Mouse (Mus musculus) cerebellum, adult 9-10 months (tissue): ENCODE data around the gene Syt14.
A peak's percentile ranks its signal among the peaks of the same experiment; 100 is the strongest.

Experiments used
- DNase-seq: peaks from one replicate; pipeline ENCODE4 v3.0.0; 2022

Gene Syt14

DNA sequence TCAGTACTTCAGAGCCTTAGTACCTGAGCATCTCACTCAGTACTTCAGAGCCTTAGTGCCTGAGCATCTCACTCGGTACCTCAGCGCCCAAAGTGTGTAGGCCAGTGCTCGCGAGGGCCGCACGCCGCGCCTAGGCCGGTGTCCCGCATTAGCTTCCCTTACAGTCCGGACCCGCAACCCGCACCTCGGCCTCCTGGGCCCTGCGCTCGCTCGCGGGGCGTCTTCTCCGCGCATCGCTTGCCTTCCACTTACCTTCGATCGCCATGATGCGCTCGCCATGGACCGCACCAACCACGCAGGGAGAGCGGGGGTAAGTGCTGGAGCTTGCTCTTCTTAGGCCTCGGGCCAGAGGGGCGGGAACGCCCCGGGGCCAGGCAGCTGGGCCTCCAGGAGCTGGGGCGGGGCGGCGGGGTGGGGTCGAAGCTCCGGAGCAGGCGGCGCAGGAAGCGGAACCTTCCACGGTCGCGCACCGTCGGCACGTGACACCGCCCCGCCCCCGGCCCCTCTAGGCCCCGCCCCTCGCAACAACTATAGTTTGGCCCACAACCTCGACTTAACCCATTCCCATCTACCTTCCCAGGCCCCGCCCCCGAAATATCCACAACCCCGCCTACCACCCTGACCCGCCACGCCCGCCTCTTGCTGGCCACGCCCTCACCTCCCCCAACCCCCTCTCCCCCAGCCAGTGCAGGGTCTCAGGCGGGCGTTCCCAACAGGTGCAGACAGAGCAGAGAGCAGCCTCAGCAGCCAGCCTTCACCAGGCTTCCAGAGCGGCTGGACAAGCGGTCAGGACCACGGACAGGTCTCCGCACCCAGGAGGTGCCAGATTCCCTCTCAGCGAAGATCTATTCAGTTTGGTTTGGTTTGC lies at the start of gene Syt14:
TSS of gene Syt14 (minus strand) at position 405 of the 868 bp plus-strand sequence.
- peak; percentile 75 for DNase-seq

DNA sequence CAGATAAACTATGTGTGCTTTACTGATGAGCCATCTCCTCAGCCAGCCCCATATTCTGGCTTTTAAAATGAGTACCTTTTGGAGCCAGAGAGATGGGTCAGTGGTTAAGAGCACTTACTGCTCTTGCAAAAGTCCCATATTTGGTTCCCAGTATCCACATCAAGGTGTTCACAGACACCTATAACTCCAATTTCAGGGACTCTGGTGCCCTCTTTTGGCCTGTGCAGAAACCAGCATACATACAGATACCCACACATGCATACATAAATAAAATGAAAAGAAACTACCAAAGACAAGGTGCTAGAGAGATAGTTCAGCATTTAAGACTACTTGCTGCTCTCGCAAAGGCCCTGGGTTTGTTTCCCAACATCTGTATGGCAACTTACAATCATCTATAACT lies 48.4 kb upstream of the Syt14 start:
- no peak for DNase-seq

DNA sequence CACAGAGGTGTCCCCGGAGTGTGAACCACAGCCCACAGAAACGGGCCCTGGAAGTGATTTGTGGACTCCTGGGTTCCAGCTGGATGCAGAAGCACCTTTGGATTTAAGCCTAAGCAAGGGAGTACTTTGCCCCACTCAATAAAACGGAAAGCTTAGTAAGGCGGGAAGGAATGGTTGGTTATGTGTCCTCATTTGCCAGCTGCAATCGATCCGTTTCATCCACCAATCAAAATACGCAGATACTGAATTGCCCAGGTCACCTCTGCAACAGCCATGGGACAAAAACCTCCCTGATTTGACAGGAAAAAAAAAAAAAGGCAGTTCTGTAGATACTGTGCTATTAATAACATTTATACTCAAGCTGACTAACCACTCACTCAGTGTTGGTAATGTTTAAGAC lies 47.5 kb upstream of the Syt14 start:
- DNase-seq = no peak

DNA sequence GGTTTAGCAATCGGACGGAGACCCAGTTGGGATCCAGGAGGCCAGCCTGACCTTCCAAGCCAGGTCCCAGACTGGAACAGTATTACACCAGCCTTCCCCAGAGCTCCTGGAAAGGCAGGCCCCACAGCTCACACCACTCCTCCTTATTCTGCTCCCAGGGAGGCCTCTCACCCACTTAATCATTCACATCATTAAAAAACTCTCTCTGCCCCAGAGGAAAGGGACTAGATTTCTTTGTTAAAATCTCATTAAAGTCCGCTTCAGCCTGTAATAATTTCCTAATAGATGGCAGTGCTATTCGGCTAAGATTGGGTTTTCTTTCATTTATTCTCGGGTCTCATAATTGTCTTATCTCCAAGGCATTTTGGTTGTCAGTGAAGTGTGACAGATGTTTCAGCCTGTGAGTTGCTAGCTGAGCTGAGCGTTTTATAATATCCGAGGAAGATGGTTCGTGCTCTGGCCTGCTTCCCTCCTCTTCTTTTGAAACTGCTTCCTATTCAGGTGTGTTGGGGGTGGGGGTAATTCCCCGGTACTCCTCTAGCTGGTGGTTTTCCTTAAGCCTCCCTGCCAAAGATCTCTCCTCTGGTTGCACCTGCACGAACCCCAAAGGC lies 46.8 kb upstream of the Syt14 start:
- no peak for DNase-seq

DNA sequence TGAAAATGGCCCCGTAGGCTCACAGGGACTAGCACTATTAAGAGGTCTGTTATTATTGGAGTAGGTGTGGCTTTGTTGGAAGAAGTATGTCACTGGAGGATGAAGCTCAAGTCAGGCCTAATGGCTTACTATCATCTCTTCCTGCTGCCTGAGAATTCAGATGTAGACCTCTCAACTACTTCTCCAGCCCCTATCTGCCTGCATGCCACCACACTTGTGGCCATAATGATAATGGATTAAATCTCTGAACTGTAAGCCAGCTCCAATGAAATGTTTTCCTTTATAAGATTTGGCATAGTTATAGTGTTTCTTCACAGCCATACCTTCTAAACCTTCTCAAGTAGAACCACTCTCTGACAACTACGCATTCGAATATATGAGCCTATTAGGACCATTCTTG lies 27.0 kb upstream of the Syt14 start:
- DNase-seq = no peak

DNA sequence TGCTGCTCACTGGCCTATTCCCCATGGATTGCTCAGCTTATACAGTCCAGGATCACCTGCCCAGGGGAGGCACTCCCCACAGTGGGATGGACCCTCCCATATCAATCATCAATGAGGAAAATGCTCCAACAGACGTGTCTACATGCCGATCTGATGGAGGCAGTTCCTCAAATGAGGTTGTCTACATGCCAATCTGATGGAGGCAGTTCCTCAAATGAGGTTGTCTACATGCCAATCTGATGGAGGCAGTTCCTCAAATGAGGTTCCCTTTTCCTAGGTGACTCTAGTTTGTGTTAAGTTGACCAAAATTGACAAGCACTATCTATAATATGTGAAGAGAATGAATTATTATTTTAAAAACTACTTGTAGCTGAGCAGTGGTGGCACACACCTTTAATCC lies 24.6 kb upstream of the Syt14 start:
- DNase-seq = no peak

DNA sequence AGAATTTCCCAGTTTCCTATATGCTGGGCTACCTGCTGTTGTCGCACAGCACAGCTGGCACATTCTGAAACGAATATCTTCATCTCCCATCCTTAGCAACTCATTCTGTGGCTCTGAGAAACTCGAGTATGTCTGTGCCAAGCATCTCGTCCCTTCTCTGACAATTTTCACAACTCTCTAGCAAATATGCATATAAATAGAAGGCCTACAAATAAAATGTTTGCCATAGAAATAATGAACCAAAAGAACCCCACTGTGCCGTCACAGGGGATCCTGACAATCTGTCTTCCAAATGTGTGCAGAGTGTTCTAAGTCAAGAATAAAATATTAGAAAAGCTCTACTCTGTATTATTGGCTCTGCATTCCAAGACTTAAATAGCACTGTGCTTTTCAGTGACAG lies 24.0 kb upstream of the Syt14 start:
- peak; percentile 10 for DNase-seq

DNA sequence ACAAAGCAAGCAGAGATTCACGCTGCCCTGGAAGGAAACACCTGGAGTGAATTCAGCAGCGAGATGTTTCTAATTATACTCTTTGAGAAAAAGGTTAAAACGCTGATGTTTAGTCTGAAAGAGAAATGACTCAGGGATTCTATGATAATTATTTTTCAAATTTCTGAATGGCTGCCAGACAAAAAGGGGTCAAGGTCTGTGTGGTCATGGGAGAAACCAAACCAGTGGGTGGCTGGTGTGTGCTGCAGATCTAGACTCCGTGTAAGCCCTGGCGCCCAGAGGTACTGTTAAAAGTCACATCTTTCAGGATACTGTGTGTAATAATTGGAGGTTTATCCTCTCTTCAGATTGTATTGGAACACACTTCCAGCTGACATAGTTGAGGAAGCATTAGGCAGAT lies 18.8 kb upstream of the Syt14 start:
- no peak for DNase-seq

DNA sequence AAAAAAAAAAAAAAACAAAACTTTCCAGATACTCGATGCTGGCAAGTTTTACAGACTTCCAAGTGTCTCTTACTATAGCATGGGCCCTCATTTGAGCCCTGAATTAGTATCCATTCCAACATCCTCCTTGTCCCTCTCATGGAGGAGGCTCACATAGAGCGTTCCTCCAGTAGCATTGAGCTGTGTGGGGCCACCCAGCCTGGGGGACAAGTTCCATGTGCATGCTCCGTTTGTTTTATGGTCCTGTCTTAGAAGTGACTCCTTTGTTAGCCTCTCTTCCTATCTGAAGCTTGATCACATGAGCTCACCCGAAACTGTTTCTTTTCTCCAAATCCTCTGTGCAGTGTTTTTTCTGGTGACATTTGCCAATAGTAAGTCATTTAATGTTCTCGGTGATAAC lies 17.5 kb upstream of the Syt14 start:
- no peak for DNase-seq

DNA sequence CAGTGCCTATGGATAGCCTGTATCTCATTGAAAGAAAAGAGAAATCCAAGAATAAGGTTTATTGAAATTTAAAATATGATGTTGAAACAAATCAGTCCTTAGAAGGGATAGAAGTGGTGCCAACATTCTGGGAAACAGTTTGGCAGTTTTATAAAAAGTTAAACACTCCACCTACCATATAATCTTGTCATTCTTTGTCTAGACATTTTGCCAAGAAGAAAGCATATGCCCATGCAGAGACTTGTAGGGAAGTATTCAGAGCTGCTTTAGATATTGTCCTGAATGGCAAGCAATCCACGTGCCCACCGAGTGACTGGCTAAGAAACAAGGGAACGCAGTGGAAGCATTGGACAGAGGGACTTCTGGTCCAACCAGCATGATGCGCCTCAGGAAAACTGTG lies 12.0 kb upstream of the Syt14 start:
- DNase-seq = no peak

DNA sequence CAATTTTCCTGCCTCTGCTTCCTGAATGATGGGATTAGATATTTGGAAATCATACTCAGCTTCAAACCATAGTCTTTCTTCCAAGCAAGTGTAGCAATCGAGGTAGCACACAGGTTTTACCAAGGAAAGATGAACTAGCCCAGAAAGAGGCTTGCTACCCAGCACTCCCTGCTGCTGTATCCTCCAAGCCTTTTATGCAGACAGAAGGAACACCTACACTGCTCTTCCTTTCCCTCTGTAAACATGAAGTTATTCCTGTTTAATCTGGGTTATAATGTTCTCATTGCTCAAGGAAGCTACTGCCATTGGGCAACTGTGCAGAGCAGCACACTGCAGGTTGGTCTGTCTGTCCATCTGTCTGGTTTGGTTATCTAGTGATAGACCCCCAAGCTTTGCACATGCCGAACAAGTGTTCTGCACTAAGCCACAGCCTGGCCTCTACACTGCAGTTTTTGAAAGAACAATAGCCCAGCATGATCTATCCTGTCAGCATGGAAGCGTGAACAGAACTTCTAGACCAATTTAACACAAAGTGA lies 7.3 kb upstream of the Syt14 start:
- no peak for DNase-seq

DNA sequence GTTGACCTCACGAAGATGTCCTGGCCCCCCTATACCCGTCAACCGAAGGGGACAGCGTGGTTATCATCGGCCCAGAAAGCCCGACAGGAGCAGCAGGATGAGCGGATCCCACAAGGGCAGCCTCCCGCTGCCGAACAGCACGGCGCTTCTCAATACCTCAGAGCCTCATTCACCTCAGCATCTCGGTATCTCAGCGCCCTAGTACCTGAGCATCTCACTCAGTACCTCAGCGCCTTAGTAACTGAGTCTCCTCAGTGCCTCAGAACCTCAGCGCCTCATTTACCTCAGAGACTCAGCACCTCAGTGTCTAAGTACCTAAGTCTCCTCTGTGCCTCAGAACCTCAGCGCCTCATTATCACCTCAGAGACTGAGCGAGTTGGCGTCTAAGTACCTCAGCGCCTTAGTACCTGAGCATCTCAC lies 614 bp downstream of the Syt14 start:
- DNase-seq = peak; percentile 26

DNA sequence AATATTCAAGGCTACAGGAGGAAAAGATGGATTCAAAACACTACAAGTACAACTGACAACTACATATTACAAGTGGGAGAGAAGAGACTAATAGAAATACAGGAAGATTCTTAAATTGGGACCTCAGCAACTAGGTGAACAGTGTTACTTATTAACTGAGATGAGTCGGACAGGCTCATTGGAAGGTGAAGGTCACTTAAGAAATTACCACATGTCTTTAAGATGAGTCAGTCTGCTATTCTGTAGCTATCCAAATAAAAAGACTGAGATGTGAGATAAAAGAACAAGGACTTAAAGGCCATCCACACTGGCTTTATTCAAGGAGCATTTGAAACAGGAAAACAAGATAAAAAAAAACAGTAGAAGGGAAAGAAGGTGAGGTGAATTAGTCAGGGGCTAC lies 11.3 kb downstream of the Syt14 start:
- no peak for DNase-seq

DNA sequence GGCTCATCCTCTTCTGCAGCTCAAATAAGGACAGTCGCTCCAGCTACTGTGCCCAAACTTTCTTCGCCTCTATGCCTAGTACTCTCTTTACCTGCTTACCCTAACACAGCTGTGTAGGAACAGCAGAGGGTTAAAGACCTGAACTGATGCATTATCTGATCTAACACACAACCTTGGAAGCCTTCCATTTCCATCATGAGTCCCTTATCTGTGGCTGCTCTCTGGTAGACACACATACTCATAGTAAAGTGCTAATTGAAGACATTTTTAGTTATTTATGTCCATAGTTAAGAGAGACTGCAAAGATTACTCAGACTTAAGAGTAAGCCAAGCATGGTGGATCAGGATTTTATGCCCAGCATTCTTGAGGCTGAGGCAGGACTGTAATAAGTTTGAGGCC lies 23.2 kb downstream of the Syt14 start:
- no peak for DNase-seq

DNA sequence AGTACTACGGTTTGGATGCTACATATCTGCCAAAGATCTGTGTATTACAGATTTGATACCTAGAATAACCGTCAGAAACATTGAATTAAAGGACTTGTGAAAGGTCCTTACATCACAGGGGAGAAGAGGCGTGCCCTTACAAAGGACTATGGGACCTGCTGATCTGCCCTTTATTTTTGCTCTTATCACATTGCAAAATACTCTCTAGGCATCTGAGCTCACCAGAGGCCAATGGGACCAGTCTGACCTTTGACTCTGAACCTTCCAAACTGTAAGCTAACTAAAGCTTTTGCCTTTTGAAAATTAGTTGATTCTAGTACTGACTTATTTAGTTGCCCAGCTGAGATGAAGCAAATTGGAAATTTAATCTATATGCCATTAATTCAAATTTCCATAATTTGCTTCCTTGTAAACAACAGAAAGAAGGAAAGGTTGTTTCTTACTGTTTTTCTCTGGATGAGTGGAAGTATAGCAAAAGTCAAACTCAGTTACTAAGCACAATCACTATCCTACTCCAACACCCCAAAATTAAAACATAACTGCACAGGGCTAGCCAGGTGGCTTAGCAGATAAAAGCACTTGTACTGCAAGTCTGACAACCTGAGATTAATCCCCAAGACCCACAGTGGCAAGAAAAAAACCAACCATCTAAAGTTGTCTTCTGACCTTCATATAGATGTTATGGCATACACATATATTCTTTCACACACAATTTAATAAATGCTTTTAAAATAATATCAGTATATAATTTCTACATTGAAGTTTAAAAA lies 24.4 kb downstream of the Syt14 start:
- DNase-seq = no peak

DNA sequence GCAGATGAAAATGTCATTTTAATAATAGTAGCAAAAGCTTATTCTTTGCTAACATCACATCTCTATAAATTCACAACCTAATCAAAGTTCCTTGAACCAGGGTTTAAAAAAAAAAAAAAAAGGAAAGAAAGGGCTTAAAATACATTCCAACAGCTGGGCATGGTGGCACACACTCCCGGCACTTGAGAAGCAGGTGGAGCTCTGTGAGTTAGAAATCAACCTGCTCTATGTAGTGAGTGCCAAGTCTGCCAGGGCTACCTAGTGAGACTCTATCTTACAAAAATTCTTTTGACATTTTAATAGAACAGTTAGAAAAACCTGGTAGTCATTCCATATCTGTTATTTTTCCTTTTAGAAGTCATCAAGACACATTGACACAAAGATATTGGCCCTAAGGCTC lies 31.0 kb downstream of the Syt14 start:
- DNase-seq = peak; percentile 23

DNA sequence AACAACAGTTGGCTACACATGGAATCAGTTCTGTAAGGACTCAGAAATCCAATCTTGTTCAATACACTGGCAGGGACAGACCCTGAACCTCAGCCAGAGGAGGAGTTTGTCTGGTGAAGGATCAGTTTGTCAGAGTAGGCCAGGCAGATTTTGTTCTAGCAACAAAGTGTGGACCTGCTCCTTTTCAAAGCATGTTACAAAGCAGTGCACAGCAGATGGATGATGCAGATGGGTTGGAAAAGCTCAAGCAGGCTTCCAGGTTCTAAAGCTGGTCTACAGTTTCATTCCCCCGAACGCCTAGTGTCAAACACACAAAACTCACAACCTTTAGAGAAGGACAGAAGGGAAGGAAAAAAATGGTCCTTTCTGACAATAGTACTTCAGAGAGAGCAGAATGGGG lies 31.6 kb downstream of the Syt14 start:
- DNase-seq = peak; percentile 28

DNA sequence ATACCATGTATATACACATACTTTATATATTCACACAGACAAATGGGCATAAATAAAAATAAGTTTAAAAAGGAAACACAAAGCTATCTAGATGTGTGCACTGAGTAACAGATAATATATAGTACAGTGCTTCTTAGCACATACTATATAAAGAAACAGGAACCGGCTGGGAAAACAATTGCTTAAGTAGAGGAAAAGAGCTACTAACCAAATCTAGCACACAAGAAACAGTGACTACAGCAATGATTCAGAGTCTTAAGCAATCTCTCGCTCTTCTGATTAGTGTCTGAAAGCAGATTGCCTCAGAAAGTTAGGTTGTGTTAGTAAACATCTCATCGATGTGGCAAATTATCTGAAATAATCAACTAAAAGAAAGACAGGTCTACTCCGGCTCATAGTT lies 33.3 kb downstream of the Syt14 start:
- no peak for DNase-seq

DNA sequence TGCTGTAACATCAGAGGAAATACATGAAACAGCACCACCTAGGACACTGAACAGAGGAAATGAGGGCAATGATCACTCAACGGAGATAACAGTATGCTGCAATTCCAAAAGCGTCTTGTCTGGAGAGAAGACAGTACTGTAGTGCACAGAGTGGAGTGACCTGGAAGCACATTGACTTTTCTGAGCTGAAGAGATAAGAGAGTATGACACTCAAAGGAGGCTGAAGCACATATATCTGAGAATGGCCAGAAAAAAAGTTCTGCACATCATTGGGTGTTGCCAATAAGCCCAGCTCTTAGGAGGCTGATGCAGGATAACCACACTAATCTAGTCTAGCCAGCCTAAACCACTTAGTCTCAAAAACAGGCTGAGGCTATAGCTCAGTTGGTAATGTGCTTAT lies 34.0 kb downstream of the Syt14 start:
- DNase-seq = no peak

DNA sequence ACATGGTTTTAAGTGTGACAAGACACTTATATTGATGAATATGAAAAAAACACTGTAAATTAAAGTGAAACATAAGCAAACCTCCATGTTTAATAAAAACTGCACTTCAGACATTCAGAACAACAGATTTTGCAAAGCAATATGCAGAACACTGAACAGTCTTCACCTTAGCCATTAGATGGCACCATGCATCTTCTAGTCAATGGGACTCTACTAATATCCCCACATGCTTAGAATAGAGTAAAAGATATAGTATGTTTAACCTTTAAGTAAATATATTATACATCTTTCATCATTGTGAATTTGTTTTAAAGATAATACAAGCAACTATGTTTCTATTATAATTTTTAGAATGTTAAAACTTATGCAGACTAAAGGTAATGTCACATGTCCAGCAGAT lies 34.7 kb downstream of the Syt14 start:
- DNase-seq = no peak

DNA sequence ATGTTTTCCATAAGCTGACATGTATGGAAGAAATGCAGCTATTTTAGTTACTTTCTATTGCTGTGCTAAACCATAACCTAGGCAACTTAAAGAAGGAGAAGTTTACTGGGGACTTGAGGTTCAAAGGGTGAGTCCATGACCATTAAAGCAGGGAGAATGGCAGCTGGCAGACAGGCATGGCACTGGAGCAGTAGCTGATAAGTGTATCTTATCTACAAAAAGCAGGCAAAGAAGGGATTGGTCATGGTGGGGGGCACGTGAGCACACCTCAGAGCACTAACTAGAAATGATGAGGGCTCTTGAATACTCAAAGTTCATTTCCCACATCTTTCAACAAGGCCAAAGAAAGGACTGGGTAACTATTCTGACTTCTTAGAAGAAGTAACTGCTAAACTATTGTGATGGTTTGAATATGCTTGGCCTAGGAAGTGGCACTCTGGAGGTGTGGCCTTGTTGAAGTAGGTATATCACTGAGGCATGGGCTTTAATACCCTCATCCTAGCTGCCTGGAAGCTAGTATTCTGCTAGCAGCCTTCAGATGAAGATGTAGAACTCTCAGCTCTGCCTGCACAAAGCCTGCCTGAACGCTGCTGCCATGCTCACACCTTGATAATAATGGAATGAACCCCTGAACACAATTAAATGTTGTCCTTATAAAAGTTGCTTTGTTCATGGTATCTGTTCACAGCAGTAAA lies 41.2 kb downstream of the Syt14 start:
- DNase-seq = no peak

DNA sequence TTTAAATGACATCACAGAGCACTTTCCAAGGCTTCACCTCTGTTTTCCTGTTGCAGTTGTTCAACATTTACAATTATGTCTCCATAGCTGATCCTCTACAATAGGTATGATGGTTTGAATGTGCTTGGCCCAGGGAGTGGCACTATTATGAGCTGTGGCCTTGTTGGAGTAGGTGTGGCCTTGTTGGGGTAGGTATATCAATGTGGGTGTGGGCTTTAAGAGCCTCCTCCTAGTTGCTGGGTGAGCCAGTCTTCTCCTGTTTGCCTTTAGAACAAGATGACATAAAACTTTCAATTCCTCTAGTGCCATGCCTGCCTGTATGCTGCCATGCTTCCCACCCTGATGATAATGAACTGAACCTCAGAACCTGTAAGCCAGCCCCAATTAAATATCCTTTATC lies 42.1 kb downstream of the Syt14 start:
- no peak for DNase-seq

DNA sequence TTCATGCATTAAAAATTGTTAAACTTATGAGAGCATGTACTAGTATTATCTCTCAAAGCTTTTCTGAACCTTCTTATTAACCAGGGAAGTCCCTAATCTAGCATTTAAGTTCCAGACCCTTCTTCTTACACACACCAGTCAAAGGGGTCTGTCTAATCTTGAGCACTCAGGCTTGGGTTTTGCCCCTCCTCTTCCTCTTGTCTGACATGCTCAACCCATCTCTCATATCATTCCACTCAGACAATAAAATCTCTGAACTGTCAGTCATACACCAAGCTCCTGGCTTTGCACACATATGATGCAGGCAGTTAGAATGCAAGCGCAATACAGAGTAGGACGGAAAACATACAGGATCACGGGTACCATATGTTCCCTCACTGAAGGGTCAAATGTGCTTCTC lies 48.4 kb downstream of the Syt14 start:
- DNase-seq = no peak
